Mouse (Mus musculus): ENCODE results near the gene Ncoa1.

Ncoa1 gene

GRCm38 (mm10) chr12:4212908-4213307 is 264.1 kb downstream of the Ncoa1 start:
- DNase-seq (ENCODE audit: low spot score in 2 of 2), result no peak

DNA sequence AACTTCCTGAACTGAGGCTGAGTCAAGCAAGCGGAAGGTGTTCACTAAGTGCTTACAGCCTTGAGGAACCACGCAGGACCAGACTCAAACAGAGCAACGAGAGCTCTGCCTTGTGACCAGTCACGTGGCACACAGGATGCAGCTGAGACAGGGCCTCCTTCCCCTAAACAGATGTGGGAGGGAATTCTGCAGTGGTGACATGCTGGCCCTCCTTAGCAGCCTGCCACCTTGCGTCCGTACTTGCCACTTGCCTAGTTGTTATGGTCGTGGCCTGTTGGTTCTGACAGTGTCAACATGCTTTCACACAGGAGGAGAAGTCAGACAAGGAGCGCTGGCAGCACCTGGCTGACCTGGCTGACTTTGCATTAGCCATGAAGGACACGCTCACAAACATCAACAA is 265.8 kb downstream of the Ncoa1 start:
- peak in 1 of 2 experiments; percentile 21 for DNase-seq (ENCODE audit: low spot score in 2 of 2)

DNA sequence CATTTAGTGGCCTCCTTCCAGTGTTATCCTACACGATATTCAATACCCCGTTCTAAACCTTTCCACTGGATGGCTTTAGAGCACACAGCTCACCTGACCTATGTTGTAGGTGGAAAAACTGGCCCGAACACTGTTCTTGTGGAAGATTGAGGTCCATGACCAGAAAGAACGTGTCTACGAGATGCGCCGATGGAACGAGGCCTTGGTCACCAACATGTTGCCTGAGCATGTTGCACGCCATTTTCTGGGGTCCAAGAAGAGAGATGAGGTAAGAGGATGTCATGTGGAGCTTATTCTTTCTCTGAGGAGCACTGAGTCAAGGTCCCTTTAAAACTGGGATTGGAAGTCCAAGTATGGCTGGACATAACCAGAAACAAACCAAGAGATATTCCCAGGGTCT is 267.8 kb downstream of the Ncoa1 start:
- no peak for DNase-seq (ENCODE audit: low spot score in 2 of 2)

DNA sequence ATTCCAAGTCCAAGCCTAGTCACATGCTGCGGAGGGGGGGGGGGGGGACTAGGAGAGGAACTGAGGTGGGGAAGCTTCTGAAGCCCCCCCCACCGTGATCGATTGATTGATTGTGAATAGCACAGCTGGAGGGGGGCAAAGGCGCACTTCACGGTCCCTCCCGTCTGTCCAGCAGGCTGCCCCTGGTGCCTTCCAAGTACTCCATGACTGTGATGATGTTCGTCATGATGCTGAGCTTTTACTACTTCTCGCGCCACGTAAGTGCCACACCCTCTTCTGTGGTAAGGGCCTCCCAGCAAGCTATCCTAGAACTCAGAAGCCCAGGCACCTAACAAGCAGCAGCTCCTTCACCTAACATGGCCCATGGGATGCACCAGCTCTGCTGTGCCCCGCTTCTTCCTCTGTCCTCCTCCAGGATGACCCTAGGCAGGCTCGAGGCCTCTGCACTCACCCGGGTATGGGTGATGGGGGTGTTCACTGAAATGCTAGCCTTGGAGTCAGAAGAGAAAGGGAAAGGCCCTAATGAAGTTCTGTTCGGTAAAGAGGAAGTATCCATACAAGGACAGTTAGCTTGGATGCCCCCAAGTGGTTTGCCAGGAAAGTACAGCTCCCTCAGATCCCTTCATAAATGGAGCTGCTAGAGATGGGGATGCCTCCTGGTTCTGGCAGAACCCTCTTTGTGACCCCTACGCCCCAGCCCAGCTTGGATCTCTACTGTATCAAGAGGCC is 268.4 kb downstream of the Ncoa1 start:
- DNase-seq (ENCODE audit: low spot score in 2 of 2), result peak in 1 of 2 experiments; percentile 41

DNA sequence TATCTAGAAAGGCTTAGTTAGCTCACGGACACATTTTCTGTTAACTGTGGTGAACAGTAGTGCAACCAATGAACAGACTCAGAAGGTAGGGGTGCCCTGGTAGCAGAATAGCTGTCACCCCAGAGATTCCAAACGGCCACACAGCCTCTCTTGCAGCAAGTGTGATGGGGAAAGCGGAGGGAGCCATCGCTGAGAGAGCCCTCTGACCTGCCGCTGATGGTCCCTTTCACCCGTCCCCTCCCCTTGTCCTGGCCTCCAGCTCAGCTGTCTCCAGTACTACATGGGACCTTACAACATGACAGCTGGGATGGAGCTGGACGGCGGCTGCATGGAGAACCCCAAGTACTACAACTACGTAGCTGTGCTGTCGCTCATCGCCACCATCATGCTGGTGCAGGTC is 270.9 kb downstream of the Ncoa1 start:
- DNase-seq (ENCODE audit: low spot score in 2 of 2), result no peak

DNA sequence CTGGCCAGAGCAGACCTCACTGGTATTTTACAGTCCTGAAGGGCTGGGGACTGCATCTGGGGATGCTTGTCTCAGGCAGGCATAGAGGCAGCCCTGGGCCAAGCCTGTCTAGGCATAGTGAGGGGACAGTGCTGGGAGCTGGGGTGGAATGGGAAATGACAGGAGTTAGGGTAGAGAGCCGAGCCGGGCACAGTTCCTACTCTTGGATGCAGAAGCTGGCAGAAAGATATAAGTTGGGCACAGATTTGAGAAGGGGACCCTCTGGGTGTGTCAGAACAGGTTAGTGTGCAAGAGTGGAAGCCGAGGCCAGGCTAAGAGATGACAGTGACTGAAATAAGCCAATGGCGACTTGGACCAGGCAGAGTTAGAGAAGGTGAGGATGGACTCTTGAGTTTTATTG is 274.8 kb downstream of the Ncoa1 start:
- no peak for DNase-seq (ENCODE audit: low spot score in 2 of 2)

GRCm38 (mm10) chr12:4201454-4202200 is 275.4 kb downstream of the Ncoa1 start:
- no peak for DNase-seq (ENCODE audit: low spot score in 2 of 2)

GRCm38 (mm10) chr12:4199271-4199670 is 277.7 kb downstream of the Ncoa1 start:
- peak in 1 of 2 experiments; percentile 4 for DNase-seq (ENCODE audit: low spot score in 2 of 2)

DNA sequence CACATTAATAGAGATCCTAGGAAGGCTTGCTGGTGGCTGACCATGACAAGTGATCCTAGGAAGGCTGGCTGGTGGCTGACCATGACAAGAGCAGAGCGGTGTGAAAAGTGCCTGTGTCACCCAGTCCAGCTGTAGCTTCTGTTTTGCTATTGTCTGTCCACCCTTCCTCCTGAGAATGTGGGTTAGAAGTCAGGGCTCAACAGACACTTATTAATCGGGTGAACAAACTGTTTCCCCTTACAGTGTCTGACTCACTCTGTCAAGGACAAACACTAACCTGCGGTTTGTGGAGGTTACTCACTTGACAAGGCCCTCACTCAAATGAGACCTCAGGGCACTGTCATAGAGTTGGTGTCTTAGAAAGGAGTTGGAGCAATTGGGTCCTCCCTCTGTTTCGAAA is 278.3 kb downstream of the Ncoa1 start:
- peak in 1 of 2 experiments; percentile 2 for DNase-seq (ENCODE audit: low spot score in 2 of 2)
